ENCODE assay signal across 10 mouse cellular contexts in genomic region chr7:139266886-139267870, GRCm38 (mm10). TPM values are rescaled to one million over a fixed set of nuclear protein-coding genes. Genes with fewer than 3 reads are reported as not detected.
DNase-seq lines count a peak whose midpoint lies in the region; ATAC-seq and TF ChIP-seq lines count a peak whose summit lies in the region.
"Had no signal": no experiment of that assay in that cellular context is flagged by ENCODE, and none has a peak within 500 bp of the region (broad histone marks: within the 10 kb centered on the region; RNA-seq: fewer than 3 reads in every experiment).

No protein-coding gene starts in this region.

- H3K27me3 ChIP-seq in hindbrain, postnatal 0 days (ENCODE audit: insufficient read depth, low read length), result no peaks in the 10 kb centered on the region
- no peaks in the 10 kb centered on the region for H3K27me3 ChIP-seq in hindbrain, embryonic 11.5 days (ENCODE audit: control insufficient read depth, insufficient read depth, low read length)
- no peaks in the 10 kb centered on the region for H3K27me3 ChIP-seq in Patski
- H3K27me3 ChIP-seq: neural tube, embryonic 13.5 days had no signal

- H3K4me3 ChIP-seq in hindbrain, postnatal 0 days (ENCODE audit: low read length), result no peak overlapping the region
- H3K4me3 ChIP-seq in hindbrain, embryonic 11.5 days (ENCODE audit: low read depth, low read length), result no peak overlapping the region
- H3K4me3 ChIP-seq in embryonic fibroblast, embryonic 13.5 days (ENCODE audit: insufficient read depth, low read length), result no peak overlapping the region
- H3K4me3 ChIP-seq: forebrain, embryonic 10.5 days; neural tube, embryonic 13.5 days had no signal

- no peak for TF ChIP-seq CTCF in hindbrain, postnatal 0 days (IDR thresholded peaks at IDR 0.05; ENCODE audit: low read depth)
- TF ChIP-seq CTCF in Patski (IDR thresholded peaks at IDR 0.05), result no peak
- no peak for TF ChIP-seq CTCF in embryonic fibroblast, embryonic 13.5 days (IDR thresholded peaks at IDR 0.05; ENCODE audit: borderline replicate concordance, insufficient read depth, low read length)

- no peak overlapping the region for H3K4me2 ChIP-seq in hindbrain, postnatal 0 days (ENCODE audit: low read depth, low read length)
- no peak overlapping the region for H3K4me2 ChIP-seq in hindbrain, embryonic 11.5 days (replicated peaks; ENCODE audit: low read depth, low read length)
- H3K4me2 ChIP-seq: neural tube, embryonic 13.5 days had no signal

- POLR2A ChIA-PET in Patski (lab: Charles Lee), result no interaction called here

- CTCF ChIA-PET in Patski (lab: Charles Lee), result interaction anchor here (0.7 to 1.0 kb wide), 2 partner anchors 8 to 15 kb away, joined by 3 read pairs; no protein-coding TSS in a partner anchor

- WGBS in hindbrain, postnatal 0 days, result 73% methylated on average over 8 of the region's 8 CpGs
- 70% methylated on average over 8 of the region's 8 CpGs for WGBS in hindbrain, embryonic 11.5 days

- ATAC-seq in hindbrain, postnatal 0 days, result no peak
- ATAC-seq in hindbrain, embryonic 11.5 days (ENCODE audit: low FRiP score), result no peak
- peak; percentile 60 for ATAC-seq in Patski

- no peak for TF ChIP-seq POLR2A in embryonic fibroblast, embryonic 13.5 days (IDR thresholded peaks at IDR 0.05; ENCODE audit: low read depth, low read length)

- no peak overlapping the region for H3K9ac ChIP-seq in hindbrain, postnatal 0 days (replicated peaks; ENCODE audit: low read length)
- H3K9ac ChIP-seq in hindbrain, embryonic 11.5 days (ENCODE audit: low read depth, low read length), result no peak overlapping the region
- H3K9ac ChIP-seq: liver, embryonic 14.5 days; neural tube, embryonic 13.5 days had no signal

- DNase-seq in hindbrain, postnatal 0 days (ENCODE audit: low spot score), result no peak
- DNase-seq in hindbrain, embryonic 11.5 days (ENCODE audit: low spot score), result no peak
- DNase-seq in Patski (ENCODE audit: low read depth, low spot score), result no peak
- DNase-seq in lung, postnatal 25 days (ENCODE audit: low spot score), result peak; percentile 55
- no peak for DNase-seq in frontal cortex, postnatal 36 days (ENCODE audit: low spot score in 2 of 2)
- no peak for DNase-seq in left cerebral cortex, postnatal 4 days

- peak overlapping the region; percentile 15; the same call in 1 of the 2 replicates for H3K27ac ChIP-seq in hindbrain, postnatal 0 days
- no peak overlapping the region for H3K27ac ChIP-seq in hindbrain, embryonic 11.5 days (ENCODE audit: low read depth, low read length)
- H3K27ac ChIP-seq in embryonic fibroblast, embryonic 13.5 days (ENCODE audit: insufficient read depth, low read length), result peak overlapping the region; percentile 38
- H3K27ac ChIP-seq: forebrain, embryonic 10.5 days; liver, embryonic 14.5 days; neural tube, embryonic 13.5 days had no signal

- intact Hi-C loops in left cerebral cortex, postnatal 4 days (cut with DNase I), result no loop called here

- no peaks in the 10 kb centered on the region for H3K36me3 ChIP-seq in hindbrain, postnatal 0 days (ENCODE audit: insufficient read depth, low read length)
- H3K36me3 ChIP-seq in hindbrain, embryonic 11.5 days (ENCODE audit: control insufficient read depth, insufficient read depth, low read length), result no peaks in the 10 kb centered on the region
- H3K36me3 ChIP-seq: forebrain, embryonic 10.5 days; neural tube, embryonic 13.5 days had no signal

- no peaks in the 10 kb centered on the region for H3K9me3 ChIP-seq in hindbrain, postnatal 0 days (ENCODE audit: low read length)
- H3K9me3 ChIP-seq in hindbrain, embryonic 11.5 days (ENCODE audit: control insufficient read depth, low read length), result no peaks in the 10 kb centered on the region
- H3K9me3 ChIP-seq: forebrain, embryonic 10.5 days; neural tube, embryonic 13.5 days had no signal

- H3K4me1 ChIP-seq in hindbrain, postnatal 0 days (ENCODE audit: insufficient read depth, low read length), result no peaks in the 10 kb centered on the region
- H3K4me1 ChIP-seq in hindbrain, embryonic 11.5 days (replicated peaks; ENCODE audit: control insufficient read depth, insufficient read depth, low read length), result no peaks in the 10 kb centered on the region
- peaks cover 33% of the 10 kb centered on the region for H3K4me1 ChIP-seq in embryonic fibroblast, embryonic 13.5 days (ENCODE audit: control insufficient read depth, insufficient read depth, low read length)

- in situ Hi-C loops in Patski (cut with MboI; ENCODE audit: low pct_unique_long_range_greater_than_20kb), result no loop called here

RNA-seq across cellular contexts. Expression of gene Pwwp2b, which starts 18.9 kb away (rescaled TPM):
- 6.6 and 6.7 TPM in 2 replicates for total RNA-seq in hindbrain, postnatal 0 days (2014; rRNA removed)
- 4.0 and 4.8 TPM in 2 replicates for polyA plus RNA-seq in hindbrain, postnatal 0 days (2015; fragmentation: Nextera tagmentation; extraction: Ambion mirVana)
- 3.4 and 4.4 TPM in 2 replicates for polyA plus RNA-seq in hindbrain, embryonic 11.5 days (2014; fragmentation: Nextera tagmentation; extraction: Ambion mirVana)
- polyA plus RNA-seq in Patski (2021), result 11.6 TPM
- 8.9 and 9.5 TPM in 2 replicates for polyA plus RNA-seq in embryonic fibroblast, embryonic 13.5 days (2011; ENCODE audit: insufficient read length, low read depth, missing spikeins)
- total RNA-seq in left cerebral cortex, postnatal 4 days (2021), result 1 to 10 TPM; 6.2 to 6.7 TPM

RNA-seq across cellular contexts. Expression of gene Stk32c, which starts 54.1 kb away (rescaled TPM):
- 20.4 and 24.7 TPM in 2 replicates for total RNA-seq in hindbrain, postnatal 0 days (2014; rRNA removed)
- polyA plus RNA-seq in hindbrain, postnatal 0 days (2015; fragmentation: Nextera tagmentation; extraction: Ambion mirVana), result 1.9 and 2.0 TPM in 2 replicates
- 0.52 and 0.54 TPM in 2 replicates for polyA plus RNA-seq in hindbrain, embryonic 11.5 days (2014; fragmentation: Nextera tagmentation; extraction: Ambion mirVana)
- polyA plus RNA-seq in Patski (2021), result 0.13 TPM
- polyA plus RNA-seq in embryonic fibroblast, embryonic 13.5 days (2011; ENCODE audit: insufficient read length, low read depth, missing spikeins), result 0.46 and 1.0 TPM in 2 replicates
- total RNA-seq in left cerebral cortex, postnatal 4 days (2021), result 10 to 100 TPM; 53.9 to 59.5 TPM

RNA-seq across cellular contexts. Expression of gene Lrrc27, which starts 54.4 kb away (rescaled TPM):
- total RNA-seq in hindbrain, postnatal 0 days (2014; rRNA removed), result 1.6 and 2.8 TPM in 2 replicates
- 4.0 and 5.1 TPM in 2 replicates for polyA plus RNA-seq in hindbrain, postnatal 0 days (2015; fragmentation: Nextera tagmentation; extraction: Ambion mirVana)
- 6.5 and 9.4 TPM in 2 replicates for polyA plus RNA-seq in hindbrain, embryonic 11.5 days (2014; fragmentation: Nextera tagmentation; extraction: Ambion mirVana)
- 4.6 TPM for polyA plus RNA-seq in Patski (2021)
- 25.2 and 27.8 TPM in 2 replicates for polyA plus RNA-seq in embryonic fibroblast, embryonic 13.5 days (2011; ENCODE audit: insufficient read length, low read depth, missing spikeins)
- total RNA-seq in left cerebral cortex, postnatal 4 days (2021), result 1 to 10 TPM; 5.4 to 6.5 TPM
